Mouse (Mus musculus) C2C12 (cell line): ENCODE data around the gene Ccdc33.

ENCODE experiments used
- CTCF ChIP-seq: IDR thresholded peaks from one replicate; pipeline ENCODE4 v1.5.1; 2011; ENCODE audit not compliant: control insufficient read depth, insufficient read depth, insufficient read length
- USF1 ChIP-seq: IDR thresholded peaks from one replicate; pipeline ENCODE4 v1.6.1; 2011; ENCODE audit warnings: low read depth, mild to moderate bottlenecking, control low read depth, moderate library complexity

DNA sequence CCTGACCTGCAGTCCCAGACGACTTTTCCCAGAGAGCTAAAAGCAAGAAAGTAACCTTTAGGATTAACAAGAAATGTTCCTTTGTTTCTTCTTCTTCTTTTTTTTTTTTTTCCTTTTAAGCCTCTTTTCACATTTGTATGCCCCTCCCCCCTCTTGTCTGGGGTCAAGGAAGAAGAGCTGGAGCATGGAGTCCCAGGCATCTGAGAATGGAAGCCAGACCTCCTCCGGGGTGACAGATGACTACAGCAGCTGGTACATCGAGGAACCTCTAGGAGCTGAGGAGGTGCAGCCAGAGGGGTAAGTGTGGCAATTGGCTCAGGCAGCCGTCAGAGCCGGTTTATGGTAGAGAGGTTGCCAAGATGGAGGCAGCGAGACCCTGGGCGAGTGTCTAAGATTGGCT lies 16.3 kb upstream of the Ccdc33 start:
- TF ChIP-seq USF1 (no peak), CTCF (no peak)
